Mouse (Mus musculus): ENCODE results near the gene Nfyc.

The Nfyc gene

GRCm38 (mm10) chr4:120716141-120716571 is 115.2 kb downstream of the Nfyc start:
- no peak for DNase-seq (ENCODE audit: low spot score)

- no peak for DNase-seq (ENCODE audit: low spot score)
Observed at GRCm38 (mm10) chr4:120713856-120714497, 117.4 kb downstream of the Nfyc start.

GRCm38 (mm10) chr4:120713021-120713420 is 118.4 kb downstream of the Nfyc start:
- DNase-seq (ENCODE audit: low spot score) = no peak

- no peak for DNase-seq (ENCODE audit: low spot score)
Observed at GRCm38 (mm10) chr4:120712236-120712635, 119.1 kb downstream of the Nfyc start.
